Mouse (Mus musculus) hindbrain, embryonic 16.5 days (tissue): ENCODE measurements around the gene Uck2. TPM values are rescaled to one million over a fixed set of nuclear protein-coding genes. Genes with fewer than 3 reads are reported as not detected.

Experiments
- ATAC-seq: fragments of 200-750 bp; cut with Nextera tagmentation; 2 replicates; pipeline ENCODE4 v1.8.0; 2017; ENCODE audit warnings: moderate TSS enrichment, moderate library complexity
- H3K27ac ChIP-seq: fragments of 300-500 bp; sonication (generic); 2 replicates; pipeline ENCODE4 v1.5.1; 2014; ENCODE audit warnings: low read depth, mild to moderate bottlenecking, control low read depth, low read length, moderate library complexity
- H3K27me3 ChIP-seq: fragments of 300-500 bp; sonication (generic); replicated peaks from 2 replicates; pipeline ENCODE4 v1.6.1; 2014; ENCODE audit warnings: low read length; ENCODE audit not compliant: control insufficient read depth, insufficient read depth
- H3K36me3 ChIP-seq: fragments of 300-500 bp; sonication (generic); 2 replicates; pipeline ENCODE4 v1.6.1; 2014; ENCODE audit warnings: mild to moderate bottlenecking, low read length, moderate library complexity, mixed read lengths; ENCODE audit not compliant: control insufficient read depth, insufficient read depth
- H3K4me1 ChIP-seq: fragments of 300-500 bp; sonication (generic); 2 replicates; pipeline ENCODE4 v1.6.1; 2014; ENCODE audit warnings: low read depth, low read length; ENCODE audit not compliant: control insufficient read depth, insufficient read depth
- H3K4me2 ChIP-seq: fragments of 300-500 bp; sonication (generic); 2 replicates; pipeline ENCODE4 v1.6.1; 2014; ENCODE audit warnings: mild to moderate bottlenecking, low read length, control low read depth, moderate library complexity
- H3K4me3 ChIP-seq: fragments of 300-500 bp; sonication (generic); 2 replicates; pipeline ENCODE4 v1.5.1; 2014; ENCODE audit warnings: mild to moderate bottlenecking, low read length, control low read depth, moderate library complexity
- H3K9ac ChIP-seq: fragments of 300-500 bp; sonication (generic); 2 replicates; pipeline ENCODE4 v1.6.1; 2014; ENCODE audit warnings: low read depth, mild to moderate bottlenecking, control low read depth, low read length, moderate library complexity
- H3K9me3 ChIP-seq: fragments of 300-500 bp; sonication (generic); 2 replicates; pipeline ENCODE4 v1.6.1; 2014; ENCODE audit warnings: mild to moderate bottlenecking, low read length, moderate library complexity; ENCODE audit not compliant: control insufficient read depth
- WGBS: fragments of 180-500 bp; shearing (Covaris S2); extraction: QIAGEN DNeasy Blood & Tissue Kit; methylation state at CpG from one replicate; pipeline ENCODE4 v1.1.7; 2014; 5-methylcytosine and 5-hydroxymethylcytosine counted together
- polyA plus RNA-seq: library from polyadenylated mRNA; unstranded; fragments of >200 nt; fragmentation: Nextera tagmentation; extraction: Ambion mirVana; gene quantifications from 2 replicates; pipeline ENCODE4 v1.2.1, GENCODE M21; 2015

Uck2 gene
- polyA plus RNA-seq, 1 experiment from 2014 or later: 43.0 TPM

- Histone ChIP-seq H3K4me2 (no peak overlapping the region), H3K27ac (no peak overlapping the region), H3K9ac (no peak overlapping the region), H3K27me3 (no peaks in the 10 kb centered on the region), H3K4me3 (no peak overlapping the region), H3K9me3 (no peaks in the 10 kb centered on the region), H3K4me1 (peaks cover 11% of the 10 kb centered on the region), H3K36me3 (no peaks in the 10 kb centered on the region)
- WGBS: 81% methylated on average over 19 of the region's 19 CpGs
- 0 out of 2 replicates have a peak, but pooled peaks have one; percentile 18 for ATAC-seq
Observed at GRCm38 (mm10) chr1:167249252-167249651, 35.9 kb downstream of the Uck2 start.

DNA sequence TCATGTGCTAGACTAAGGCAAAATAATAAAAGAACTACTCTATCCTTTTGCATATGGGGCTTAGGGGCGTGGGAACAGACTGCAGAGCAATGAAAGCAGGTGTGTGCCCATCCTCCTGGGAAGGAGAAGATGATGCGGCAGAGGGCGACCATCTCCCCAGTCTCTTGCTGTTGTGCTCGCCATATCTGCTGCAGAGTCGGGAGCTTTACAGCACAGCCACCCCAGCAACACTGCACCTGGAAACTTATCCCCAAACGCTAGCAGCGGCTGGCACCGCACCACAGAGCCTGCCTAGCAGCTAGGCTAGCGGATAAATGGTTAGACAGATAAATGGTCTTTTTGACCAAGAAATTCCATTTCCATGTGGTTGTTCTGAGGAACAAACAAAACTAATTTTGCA lies 37.2 kb downstream of the Uck2 start:
- no peak overlapping the region for H3K4me3 ChIP-seq
- H3K9me3 ChIP-seq: no peaks in the 10 kb centered on the region
- H3K4me1 ChIP-seq: peaks cover 11% of the 10 kb centered on the region
- H3K9ac ChIP-seq: no peak overlapping the region
- no peak overlapping the region for H3K4me2 ChIP-seq
- no peak overlapping the region for H3K27ac ChIP-seq
- H3K27me3 ChIP-seq: no peaks in the 10 kb centered on the region
- H3K36me3 ChIP-seq: no peaks in the 10 kb centered on the region
- ATAC-seq: no peak
- 62% methylated on average over 9 of the region's 9 CpGs for WGBS

GRCm38 (mm10) chr1:167246976-167247375 lies 38.1 kb downstream of the Uck2 start:
- no peak for ATAC-seq
- Histone ChIP-seq H3K4me2 (no peak overlapping the region), H3K9me3 (no peaks in the 10 kb centered on the region), H3K4me1 (peaks cover 18% of the 10 kb centered on the region), H3K27me3 (no peaks in the 10 kb centered on the region), H3K27ac (no peak overlapping the region), H3K9ac (no peak overlapping the region), H3K4me3 (no peak overlapping the region), H3K36me3 (no peaks in the 10 kb centered on the region)
- 48% methylated on average over 8 of the region's 8 CpGs for WGBS

DNA sequence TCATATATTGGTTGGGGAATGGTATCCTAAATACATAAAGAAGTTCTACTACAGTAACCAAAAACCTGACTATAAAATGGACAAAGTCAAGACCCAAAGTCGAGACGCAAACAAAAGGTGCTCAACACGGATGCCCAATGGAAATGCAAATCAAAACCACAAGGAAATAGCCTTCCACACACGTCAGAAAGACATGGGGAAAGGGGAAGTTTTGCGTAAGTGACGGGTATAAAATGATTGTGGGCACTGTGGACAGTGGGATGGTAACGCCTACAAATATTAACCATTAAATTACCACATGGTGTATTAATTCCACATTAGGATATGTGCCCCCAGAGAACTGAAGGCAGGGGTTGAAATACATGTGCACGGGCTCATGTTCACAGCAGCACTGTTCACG lies 38.8 kb downstream of the Uck2 start:
- H3K4me1 ChIP-seq: peaks cover 20% of the 10 kb centered on the region

DNA sequence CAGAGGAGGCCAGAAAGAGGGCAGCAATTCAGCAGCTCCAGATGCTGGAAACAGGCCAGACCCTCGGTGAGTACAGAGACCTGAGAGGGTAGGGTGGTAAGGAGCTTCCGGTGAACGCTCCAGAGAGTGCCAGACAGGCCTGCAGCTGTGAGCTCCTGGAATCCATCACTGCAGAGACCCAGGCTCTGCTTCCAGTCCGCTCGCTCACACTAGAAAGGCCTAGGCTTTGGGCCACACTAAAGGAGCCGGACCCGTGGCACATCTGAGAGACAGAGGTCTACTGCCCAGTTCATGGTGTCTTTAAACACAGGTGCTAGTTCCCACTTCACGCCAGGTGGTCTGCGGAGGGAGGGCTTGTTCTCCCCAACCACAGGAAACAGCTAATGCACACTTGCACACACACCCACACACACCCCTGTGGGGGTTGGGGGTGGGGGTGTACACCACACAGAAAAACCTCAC lies 39.9 kb downstream of the Uck2 start:
- ATAC-seq: no peak
- Histone ChIP-seq H3K4me3 (no peak overlapping the region), H3K4me2 (no peak overlapping the region), H3K9ac (no peak overlapping the region), H3K4me1 (peaks cover 22% of the 10 kb centered on the region), H3K27ac (no peak overlapping the region), H3K36me3 (no peaks in the 10 kb centered on the region), H3K9me3 (no peaks in the 10 kb centered on the region), H3K27me3 (no peaks in the 10 kb centered on the region)
- 69% methylated on average over 9 of the region's 9 CpGs for WGBS

More for the DNA sequence above, 38.8 kb downstream of the Uck2 start:
- no peaks in the 10 kb centered on the region for H3K27me3 ChIP-seq
- H3K9ac ChIP-seq: no peak overlapping the region
- H3K4me2 ChIP-seq: no peak overlapping the region
- ATAC-seq: no peak
- H3K9me3 ChIP-seq: no peaks in the 10 kb centered on the region
- no peak overlapping the region for H3K4me3 ChIP-seq
- no peak overlapping the region for H3K27ac ChIP-seq
- no peaks in the 10 kb centered on the region for H3K36me3 ChIP-seq
- WGBS: 75% methylated on average over 9 of the region's 9 CpGs

- no peaks in the 10 kb centered on the region for H3K36me3 ChIP-seq
- H3K27me3 ChIP-seq: no peaks in the 10 kb centered on the region
- H3K27ac ChIP-seq: no peak overlapping the region
- H3K9ac ChIP-seq: no peak overlapping the region
- H3K9me3 ChIP-seq: no peaks in the 10 kb centered on the region
- no peak; the same call in 1 of the 2 replicates for ATAC-seq
- peaks cover 22% of the 10 kb centered on the region for H3K4me1 ChIP-seq
- H3K4me2 ChIP-seq: no peak overlapping the region
- H3K4me3 ChIP-seq: no peak overlapping the region
- WGBS: 28% methylated on average over 7 of the region's 7 CpGs
Observed at GRCm38 (mm10) chr1:167242191-167242681, 42.9 kb downstream of the Uck2 start.

DNA sequence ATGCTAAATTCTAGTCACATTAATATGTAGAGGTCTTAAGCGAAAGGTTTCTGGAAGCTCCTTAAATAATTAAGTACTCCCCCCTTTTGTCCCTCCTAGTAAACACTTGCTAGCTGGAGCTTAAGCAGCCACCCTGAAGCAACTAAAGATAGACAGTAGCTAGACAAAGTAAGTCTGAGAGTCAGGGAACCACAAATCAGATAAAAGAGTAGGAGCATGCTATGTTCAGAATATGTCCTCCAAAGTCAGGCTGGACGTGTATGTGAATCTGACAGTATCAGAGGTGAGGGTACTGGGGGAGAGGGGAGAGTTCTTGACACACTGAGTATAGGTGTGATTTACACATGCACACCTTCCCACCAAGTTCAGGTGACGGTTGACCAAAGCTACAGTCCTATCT lies 43.6 kb downstream of the Uck2 start:
- no peaks in the 10 kb centered on the region for H3K27me3 ChIP-seq
- no peak overlapping the region for H3K4me2 ChIP-seq
- H3K36me3 ChIP-seq: no peaks in the 10 kb centered on the region; the same call in 1 of the 2 replicates
- H3K4me3 ChIP-seq: no peak overlapping the region
- no peaks in the 10 kb centered on the region for H3K9me3 ChIP-seq
- H3K4me1 ChIP-seq: peaks cover 21% of the 10 kb centered on the region
- WGBS: 74% methylated on average over 3 of the region's 3 CpGs
- H3K27ac ChIP-seq: no peak overlapping the region
- no peak overlapping the region for H3K9ac ChIP-seq
- no peak for ATAC-seq

DNA sequence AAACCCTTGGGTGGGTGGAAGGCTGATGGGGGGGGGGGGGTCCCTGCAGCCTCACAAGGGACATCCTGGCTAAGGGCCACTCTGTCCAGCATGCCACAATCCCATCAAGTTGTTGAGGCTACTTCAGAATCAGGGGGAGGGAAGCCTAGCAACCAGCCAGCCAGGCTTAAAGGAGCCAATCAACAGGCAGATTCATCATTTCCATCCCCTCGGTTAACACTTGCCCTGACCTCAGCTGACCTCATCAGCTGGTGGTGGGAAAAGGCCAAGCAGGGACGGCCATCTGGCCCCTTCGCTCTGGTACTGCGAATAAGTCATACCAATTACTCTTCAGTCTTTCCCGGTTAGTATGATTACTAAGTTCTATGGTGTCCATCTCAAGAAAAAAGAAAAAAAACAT lies 44.8 kb downstream of the Uck2 start:
- Histone ChIP-seq H3K9ac (no peak overlapping the region), H3K9me3 (no peaks in the 10 kb centered on the region), H3K36me3 (peaks cover 6% of the 10 kb centered on the region), H3K4me2 (no peak overlapping the region), H3K27me3 (no peaks in the 10 kb centered on the region), H3K27ac (peak overlapping the region; percentile 48; the same call in 1 of the 2 replicates), H3K4me1 (peaks cover 21% of the 10 kb centered on the region), H3K4me3 (no peak overlapping the region)
- 27% methylated on average over 5 of the region's 5 CpGs for WGBS
- 0 out of 2 replicates have a peak, but pooled peaks have one; percentile 9 for ATAC-seq

DNA sequence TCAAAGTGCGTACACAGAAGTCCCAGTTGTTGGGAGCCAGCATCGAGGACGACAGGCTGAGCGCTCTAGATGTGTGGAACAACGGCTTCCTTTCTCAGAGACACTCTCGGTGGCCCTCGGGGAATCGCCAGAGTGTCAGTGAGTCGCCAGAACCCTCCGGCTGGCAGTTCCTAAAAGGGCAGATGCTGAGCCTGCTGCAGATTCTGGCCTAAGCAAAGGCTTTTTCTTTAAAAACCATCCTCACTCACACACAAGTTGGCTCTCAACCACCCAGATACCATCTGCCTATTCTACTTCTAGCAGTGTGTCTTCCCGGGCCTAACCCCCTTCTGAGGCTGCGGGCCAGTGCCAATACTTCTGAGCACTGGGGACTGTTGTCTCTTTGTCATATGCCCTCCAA lies 45.2 kb downstream of the Uck2 start:
- Histone ChIP-seq H3K27me3 (no peaks in the 10 kb centered on the region), H3K4me1 (peaks cover 21% of the 10 kb centered on the region), H3K9ac (no peak overlapping the region), H3K9me3 (no peaks in the 10 kb centered on the region), H3K36me3 (peaks cover 6% of the 10 kb centered on the region), H3K4me3 (no peak overlapping the region), H3K27ac (peak overlapping the region; percentile 48; the same call in 1 of the 2 replicates), H3K4me2 (no peak overlapping the region)
- ATAC-seq: peak; percentile 55
- WGBS: 27% methylated on average over 12 of the region's 12 CpGs
